Mouse (Mus musculus) cortical plate, adult 2 months (tissue): ENCODE measurements around the gene BC107364.

Experiments used
- CTCF ChIP-seq: fragments of 200-500 bp; IDR thresholded peaks from 2 replicates; pipeline ENCODE4 v1.5.1; 2011; ENCODE audit warnings: mild to moderate bottlenecking, control low read depth, low read length; ENCODE audit not compliant: insufficient read depth; ENCODE audit errors: extremely low read depth
- POLR2A ChIP-seq: fragments of 200-500 bp; IDR thresholded peaks from 2 replicates; pipeline ENCODE4 v1.6.1; 2011; ENCODE audit warnings: mild to moderate bottlenecking, low read length, control low read depth; ENCODE audit not compliant: insufficient read depth; ENCODE audit errors: extremely low read depth

DNA sequence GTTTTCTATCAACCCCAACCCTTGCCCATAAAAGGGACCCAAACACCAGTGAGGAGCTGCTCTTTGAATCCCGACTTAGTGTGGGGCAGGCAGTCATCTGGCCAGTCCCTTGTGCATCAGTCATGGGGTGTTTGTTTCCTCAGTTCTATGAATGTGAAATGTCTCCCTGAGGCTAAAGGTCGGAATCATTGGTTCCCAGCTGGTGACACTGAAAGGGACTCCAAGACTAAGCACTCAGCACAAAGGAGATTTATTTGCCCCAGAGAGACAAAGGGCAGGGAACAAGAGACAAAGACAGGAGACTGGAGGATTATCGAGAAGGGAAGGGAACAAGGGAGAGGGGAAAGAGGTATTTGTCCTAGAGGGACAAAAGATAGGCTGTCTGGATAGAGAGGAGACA, 19.9 kb downstream of the BC107364 start:
- TF ChIP-seq POLR2A (no peak), CTCF (no peak)
